Mouse (Mus musculus) neutrophil, adult 59 days (primary cell): ENCODE measurements around the gene Scgb1b11. TPM values are rescaled to one million over a fixed set of nuclear protein-coding genes. Genes with fewer than 3 reads are reported as not detected.

Experiments
- total RNA-seq, 2 experiments: library from RNA; stranded (reverse); gene quantifications; 1 replicate in 1 of 2; 2 replicates in 1 of 2; pipeline ENCODE4 v1.2.4; 2023

The Scgb1b11 gene
- not detected for total RNA-seq

DNA sequence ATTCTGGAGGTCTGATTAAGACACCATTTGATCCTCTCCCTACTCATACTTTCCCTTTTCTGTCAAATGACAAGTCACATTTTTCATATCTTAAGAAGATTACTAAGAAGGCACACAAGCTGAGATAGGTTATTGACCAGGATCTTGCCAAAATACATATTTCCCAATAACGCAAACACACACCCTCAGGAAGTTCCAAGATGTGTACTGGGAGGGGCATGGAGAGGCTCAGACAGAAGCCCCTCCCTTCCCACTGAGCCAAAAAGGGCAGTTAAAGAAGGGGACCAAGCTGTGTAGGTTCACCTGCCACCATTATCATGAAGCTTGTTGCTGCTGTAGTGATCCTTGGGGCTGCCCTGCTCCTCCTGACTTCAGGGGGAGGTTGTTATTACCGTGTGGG lies at the start of gene Scgb1b11:
Gene Scgb1b11 (plus strand): TSS at position 301 of the 400 bp plus-strand sequence.

DNA sequence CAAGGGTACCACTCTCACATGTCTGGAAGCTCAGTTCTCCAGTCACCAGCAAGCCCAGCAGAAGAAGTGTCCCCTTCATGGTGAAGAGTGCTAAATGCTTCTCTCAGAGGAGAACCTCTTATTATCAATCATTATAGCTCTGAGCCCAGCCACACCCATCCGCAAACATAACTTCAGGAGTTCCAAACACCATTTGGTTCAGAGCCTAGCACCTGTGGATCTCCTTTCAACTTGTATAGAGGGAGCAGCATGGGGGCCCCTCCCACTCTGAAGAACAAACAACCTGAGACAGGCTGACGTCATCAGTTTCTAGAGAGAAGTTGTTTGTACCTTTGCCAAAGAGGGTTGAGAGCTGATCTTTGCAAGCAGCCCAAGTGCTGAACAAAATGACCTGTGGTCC lies 11.6 kb upstream of the Scgb1b11 start, which contains the start of gene Scgb2b11:
Gene Scgb2b11 (minus strand): TSS at position 101 of the 400 bp plus-strand sequence.

Other genes starting within 250 kb of the Scgb1b11 start
- gene Scgb1b10, start 122.0 kb upstream of the Scgb1b11 start, total RNA-seq: not detected
- gene Scgb2b11, start 11.7 kb upstream of the Scgb1b11 start, total RNA-seq: not detected
- gene Scgb2b12, start 104.4 kb downstream of the Scgb1b11 start, total RNA-seq: not detected
- gene Scgb1b12, start 111.3 kb downstream of the Scgb1b11 start, total RNA-seq: not detected
- not detected for gene Scgb1b29, start 218.7 kb downstream of the Scgb1b11 start, total RNA-seq